Mouse (Mus musculus) intestine, embryonic 16.5 days (tissue): ENCODE measurements at regions not wholly inside any gene's neighbourhood (a gene's known extent, or its start where the extent isn't known, plus 50 kb on each side); places are given as distances from the start of the nearest gene placed in this dataset.

ENCODE experiments used
- ATAC-seq: fragments of 200-750 bp; cut with Nextera tagmentation; 2 replicates; pipeline ENCODE4 v1.8.0; 2017; ENCODE audit warnings: moderate TSS enrichment, moderate library complexity
- H3K27ac ChIP-seq: fragments of 300-500 bp; sonication (generic); 2 replicates; pipeline ENCODE4 v1.5.1; 2014; ENCODE audit warnings: mild to moderate bottlenecking, low read length
- H3K27me3 ChIP-seq: fragments of 300-500 bp; sonication (generic); replicated peaks from 2 replicates; pipeline ENCODE4 v1.6.1; 2014; ENCODE audit warnings: low read length, control low read depth, mixed read lengths; ENCODE audit not compliant: control insufficient read depth, insufficient read depth
- H3K36me3 ChIP-seq: fragments of 300-500 bp; sonication (generic); 2 replicates; pipeline ENCODE4 v1.6.1; 2014; ENCODE audit warnings: low read length, control low read depth; ENCODE audit not compliant: control insufficient read depth, insufficient read depth
- H3K4me1 ChIP-seq: fragments of 300-500 bp; sonication (generic); 2 replicates; pipeline ENCODE4 v1.6.1; 2014; ENCODE audit warnings: low read length, control low read depth, mixed read lengths; ENCODE audit not compliant: control insufficient read depth, insufficient read depth
- H3K4me2 ChIP-seq: fragments of 300-500 bp; sonication (generic); 2 replicates; pipeline ENCODE4 v1.6.1; 2014; ENCODE audit warnings: low read depth, low read length, control low read depth
- H3K4me3 ChIP-seq: fragments of 300-500 bp; sonication (generic); 2 replicates; pipeline ENCODE4 v1.5.1; 2014; ENCODE audit warnings: mild to moderate bottlenecking, low read length
- H3K9ac ChIP-seq: fragments of 300-500 bp; sonication (generic); 2 replicates; pipeline ENCODE4 v1.6.1; 2014; ENCODE audit warnings: low read depth, low read length
- H3K9me3 ChIP-seq: fragments of 300-500 bp; sonication (generic); 2 replicates; pipeline ENCODE4 v1.6.1; 2016; ENCODE audit warnings: low read length, control low read depth; ENCODE audit not compliant: control insufficient read depth
- WGBS: fragments of 180-500 bp; shearing (Covaris S2); extraction: QIAGEN DNeasy Blood & Tissue Kit; methylation state at CpG from one replicate; pipeline ENCODE4 v1.1.7; 2014; 5-methylcytosine and 5-hydroxymethylcytosine counted together

DNA sequence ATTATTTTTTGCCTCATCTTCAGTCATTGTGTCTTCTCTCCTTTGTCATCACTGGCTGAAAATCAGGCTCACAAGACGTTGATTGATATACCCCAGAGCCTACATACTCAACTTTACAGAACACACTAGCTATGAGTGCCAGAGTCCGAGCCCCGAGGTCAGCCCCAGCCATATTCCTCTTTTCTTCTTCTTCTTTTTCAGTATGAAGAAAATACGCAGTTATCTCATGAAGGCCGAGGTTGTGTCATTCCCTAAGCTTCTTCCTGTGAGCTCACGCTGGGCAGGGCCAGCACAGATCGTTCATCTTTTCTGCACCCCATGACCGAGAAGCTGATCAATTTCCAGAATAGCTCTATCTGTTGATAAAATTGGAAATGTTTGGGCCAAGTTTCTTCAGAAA lies 192.7 kb upstream of the Unc93a2 start:
- Histone ChIP-seq H3K4me2 (no peak overlapping the region), H3K9ac (no peak overlapping the region), H3K4me1 (peaks cover 6% of the 10 kb centered on the region; the same call in 1 of the 2 replicates), H3K27me3 (no peaks in the 10 kb centered on the region), H3K27ac (peak overlapping the region; percentile 57; the same call in 1 of the 2 replicates), H3K4me3 (no peak overlapping the region), H3K9me3 (no peaks in the 10 kb centered on the region), H3K36me3 (no peaks in the 10 kb centered on the region)
- WGBS: 84% methylated on average over 8 of the region's 8 CpGs
- ATAC-seq: no peak

DNA sequence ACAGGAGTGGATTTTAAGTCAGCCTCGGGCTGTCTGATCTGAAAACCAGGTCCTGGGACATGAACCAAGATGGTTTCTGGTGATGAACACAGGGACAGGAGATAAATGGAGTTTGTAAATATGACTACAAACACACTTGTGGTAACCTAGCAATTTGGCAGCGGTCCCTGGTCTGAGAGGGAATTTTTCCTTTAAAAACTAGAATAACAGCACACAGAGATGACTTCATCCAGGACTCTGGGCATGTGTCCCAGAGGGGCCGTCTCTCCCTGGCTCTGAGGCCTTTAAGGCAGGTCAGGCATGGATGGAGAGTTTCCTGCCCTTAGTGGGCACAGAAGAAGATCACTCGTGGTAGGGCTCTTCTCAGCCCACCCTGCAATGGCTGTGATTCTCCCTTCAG lies 192.0 kb upstream of the Unc93a2 start:
- no peak overlapping the region for H3K4me2 ChIP-seq
- ATAC-seq: peak; percentile 82
- H3K4me3 ChIP-seq: no peak overlapping the region
- H3K27me3 ChIP-seq: no peaks in the 10 kb centered on the region
- WGBS: 45% methylated on average over 4 of the region's 4 CpGs
- H3K9ac ChIP-seq: no peak overlapping the region
- no peaks in the 10 kb centered on the region for H3K36me3 ChIP-seq
- no peaks in the 10 kb centered on the region for H3K9me3 ChIP-seq
- H3K27ac ChIP-seq: peak overlapping the region; percentile 66; the same call in 1 of the 2 replicates
- peaks cover 6% of the 10 kb centered on the region; the same call in 1 of the 2 replicates for H3K4me1 ChIP-seq

DNA sequence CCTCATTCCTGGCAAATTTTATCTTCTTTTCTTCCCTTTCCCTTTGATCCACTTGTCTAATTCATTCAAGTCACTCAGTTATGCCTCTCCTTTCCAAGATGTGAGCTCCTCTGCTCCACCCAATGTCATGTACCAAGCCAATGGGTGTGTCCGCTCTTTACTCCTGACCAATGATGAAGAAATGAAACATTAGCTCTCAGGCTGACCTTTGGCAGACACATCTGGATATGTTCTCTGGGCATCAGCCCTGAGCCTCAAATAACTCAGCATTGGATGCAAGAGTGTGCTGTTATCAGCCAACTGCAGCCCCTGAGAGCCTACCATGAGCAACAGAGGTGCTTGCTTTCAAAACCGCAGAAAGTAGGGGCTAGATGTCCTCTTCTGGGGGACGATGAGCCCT lies 186.2 kb upstream of the Unc93a2 start:
- no peaks in the 10 kb centered on the region for H3K36me3 ChIP-seq
- no peaks in the 10 kb centered on the region for H3K27me3 ChIP-seq
- H3K4me3 ChIP-seq: no peak overlapping the region
- no peak overlapping the region for H3K9ac ChIP-seq
- 96% methylated on average over 3 of the region's 3 CpGs for WGBS
- H3K4me1 ChIP-seq: 0 out of 2 replicates have a peak, but pooled peaks cover under 1% of the 10 kb centered on the region
- no peak overlapping the region for H3K27ac ChIP-seq
- H3K4me2 ChIP-seq: no peak overlapping the region
- H3K9me3 ChIP-seq: no peaks in the 10 kb centered on the region
- no peak for ATAC-seq

DNA sequence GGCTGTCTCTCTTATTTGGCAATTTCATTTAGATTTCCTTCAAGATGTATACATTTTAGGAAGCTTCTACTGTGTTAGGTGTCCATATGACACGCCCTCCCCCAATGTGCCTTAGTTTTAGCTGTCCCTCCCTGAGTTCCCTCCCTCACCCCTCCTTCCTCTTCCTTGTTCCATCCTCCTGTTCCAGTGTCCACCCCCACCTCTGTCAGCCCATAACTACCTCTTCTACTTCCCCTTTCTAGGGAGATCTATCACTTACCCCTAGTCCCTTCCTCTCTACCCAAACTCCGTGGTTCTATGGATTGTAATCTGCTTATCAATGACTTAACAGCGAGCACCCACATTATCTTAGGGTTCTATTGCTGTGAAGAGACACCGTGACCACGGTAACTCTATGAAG lies 183.2 kb upstream of the Unc93a2 start:
- Histone ChIP-seq H3K4me3 (no peak overlapping the region), H3K27ac (no peak overlapping the region), H3K9me3 (no peaks in the 10 kb centered on the region), H3K9ac (no peak overlapping the region), H3K4me1 (no peaks in the 10 kb centered on the region), H3K4me2 (no peak overlapping the region), H3K27me3 (no peaks in the 10 kb centered on the region), H3K36me3 (no peaks in the 10 kb centered on the region)
- no peak for ATAC-seq
- 91% methylated on average over 5 of the region's 5 CpGs for WGBS

DNA sequence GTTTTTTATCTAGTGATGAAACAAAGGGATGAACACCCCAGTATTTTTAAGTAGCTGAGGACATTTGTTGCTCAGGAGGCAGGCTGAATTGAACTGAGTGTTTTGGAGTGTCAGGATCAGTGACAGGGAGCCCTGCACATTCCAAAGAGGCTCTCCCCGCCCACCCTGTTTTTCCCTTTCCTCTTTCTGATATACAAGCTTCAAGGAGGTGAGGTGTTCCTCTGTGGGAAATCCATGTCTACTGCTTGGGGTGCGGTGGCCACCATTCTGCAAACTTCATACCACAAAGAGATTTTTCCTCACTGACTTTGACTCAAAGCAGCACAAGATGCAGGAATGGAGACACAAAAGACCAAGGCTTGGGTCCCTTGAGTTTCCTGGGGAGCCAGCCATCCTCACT lies 180.5 kb upstream of the Unc93a2 start:
- Histone ChIP-seq H3K9me3 (no peaks in the 10 kb centered on the region), H3K27ac (no peak overlapping the region), H3K9ac (no peak overlapping the region), H3K4me2 (no peak overlapping the region), H3K4me1 (no peaks in the 10 kb centered on the region), H3K4me3 (no peak overlapping the region), H3K27me3 (no peaks in the 10 kb centered on the region), H3K36me3 (no peaks in the 10 kb centered on the region)
- WGBS: 68% methylated on average over 2 of the region's 2 CpGs
- no peak for ATAC-seq

DNA sequence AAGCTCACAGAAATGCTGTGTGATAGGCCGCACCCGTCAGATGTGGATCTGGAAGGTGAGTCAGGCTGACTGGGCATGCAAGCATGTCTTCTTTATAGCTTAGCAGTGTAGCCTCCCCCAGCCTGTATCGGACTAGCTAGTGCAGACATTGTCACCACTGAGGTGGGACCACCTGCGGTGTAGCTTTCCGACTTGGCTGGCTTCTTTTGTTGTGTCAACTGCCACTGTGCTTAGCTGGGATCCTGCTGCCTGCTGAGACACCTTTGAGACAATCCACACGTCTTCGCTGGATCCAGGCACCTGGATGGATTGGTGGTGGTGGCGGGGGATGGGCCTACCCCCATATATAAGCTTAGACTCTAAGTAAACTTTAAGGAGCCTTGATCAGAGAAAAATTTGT lies 177.7 kb upstream of the Unc93a2 start:
- Histone ChIP-seq H3K36me3 (no peaks in the 10 kb centered on the region), H3K4me2 (no peak overlapping the region), H3K27ac (no peak overlapping the region), H3K27me3 (no peaks in the 10 kb centered on the region), H3K9ac (no peak overlapping the region), H3K4me3 (no peak overlapping the region), H3K4me1 (no peaks in the 10 kb centered on the region), H3K9me3 (no peaks in the 10 kb centered on the region)
- WGBS: 38% methylated on average over 8 of the region's 8 CpGs
- ATAC-seq: no peak

DNA sequence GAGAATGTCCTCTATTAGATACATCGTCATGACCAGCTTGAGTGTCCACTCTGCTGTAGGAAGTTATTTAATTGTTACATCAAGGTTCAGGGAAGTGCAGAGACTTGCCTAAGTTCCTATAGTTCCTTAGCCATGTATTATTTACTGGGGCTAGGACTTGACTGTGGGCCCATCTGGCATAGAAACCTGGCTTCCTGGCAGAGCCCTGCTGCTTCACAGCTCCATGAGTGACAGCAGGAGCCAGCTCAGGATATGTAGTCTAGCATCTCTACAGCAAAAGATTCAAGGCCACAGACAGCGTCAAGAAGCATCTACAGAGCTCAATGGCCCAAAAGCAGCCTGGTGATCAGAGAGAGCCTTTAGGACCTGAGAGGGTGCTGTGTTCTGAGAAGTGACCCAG lies 163.2 kb upstream of the Unc93a2 start:
- 87% methylated on average over 2 of the region's 2 CpGs for WGBS

DNA sequence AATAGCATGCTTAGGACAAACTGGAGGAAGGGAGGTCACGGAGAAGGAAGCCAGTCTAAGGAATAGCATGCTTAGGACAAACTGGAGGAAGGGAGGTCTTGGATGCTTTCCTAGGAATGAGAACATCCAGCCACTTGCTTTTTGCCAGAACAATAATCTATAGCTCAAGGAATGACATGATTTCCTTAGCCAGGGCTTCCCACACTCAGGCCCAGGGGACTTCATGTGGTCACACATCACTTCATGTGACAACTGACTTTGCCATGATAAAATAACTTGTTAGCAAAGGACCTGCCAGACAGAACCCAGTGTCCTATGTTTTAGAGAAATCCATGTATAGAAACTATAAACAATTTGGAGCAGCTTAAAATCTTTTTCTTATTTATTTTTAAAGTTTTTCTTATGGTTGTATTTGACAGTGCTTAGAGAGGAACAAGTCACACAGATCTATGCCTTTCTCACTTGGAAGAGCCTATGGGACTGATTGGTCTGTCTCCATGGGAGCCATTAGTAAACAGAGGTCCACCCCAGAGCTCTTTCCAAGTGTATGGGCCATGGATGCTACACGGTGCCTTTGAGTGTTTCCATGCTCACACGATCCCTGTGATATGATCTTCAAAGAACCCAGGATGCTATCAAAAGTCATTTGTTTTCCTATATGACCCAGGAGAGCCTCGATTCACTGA lies 153.3 kb upstream of the Unc93a2 start:
- Histone ChIP-seq H3K9ac (no peak overlapping the region), H3K4me3 (no peak overlapping the region), H3K4me2 (no peak overlapping the region), H3K27me3 (no peaks in the 10 kb centered on the region), H3K9me3 (peaks cover 8% of the 10 kb centered on the region; the same call in 1 of the 2 replicates), H3K36me3 (no peaks in the 10 kb centered on the region), H3K4me1 (no peaks in the 10 kb centered on the region), H3K27ac (0 out of 2 replicates have a peak overlapping the region, but pooled peaks have one; percentile 3)
- no peak for ATAC-seq
- WGBS: 55% methylated on average over 4 of the region's 4 CpGs

More for the DNA sequence above, 163.2 kb upstream of the Unc93a2 start:
- no peaks in the 10 kb centered on the region for H3K9me3 ChIP-seq
- no peak overlapping the region for H3K9ac ChIP-seq
- no peak for ATAC-seq
- H3K27ac ChIP-seq: no peak overlapping the region
- H3K36me3 ChIP-seq: no peaks in the 10 kb centered on the region
- no peak overlapping the region for H3K4me2 ChIP-seq
- H3K4me1 ChIP-seq: no peaks in the 10 kb centered on the region
- no peaks in the 10 kb centered on the region for H3K27me3 ChIP-seq
- H3K4me3 ChIP-seq: no peak overlapping the region

DNA sequence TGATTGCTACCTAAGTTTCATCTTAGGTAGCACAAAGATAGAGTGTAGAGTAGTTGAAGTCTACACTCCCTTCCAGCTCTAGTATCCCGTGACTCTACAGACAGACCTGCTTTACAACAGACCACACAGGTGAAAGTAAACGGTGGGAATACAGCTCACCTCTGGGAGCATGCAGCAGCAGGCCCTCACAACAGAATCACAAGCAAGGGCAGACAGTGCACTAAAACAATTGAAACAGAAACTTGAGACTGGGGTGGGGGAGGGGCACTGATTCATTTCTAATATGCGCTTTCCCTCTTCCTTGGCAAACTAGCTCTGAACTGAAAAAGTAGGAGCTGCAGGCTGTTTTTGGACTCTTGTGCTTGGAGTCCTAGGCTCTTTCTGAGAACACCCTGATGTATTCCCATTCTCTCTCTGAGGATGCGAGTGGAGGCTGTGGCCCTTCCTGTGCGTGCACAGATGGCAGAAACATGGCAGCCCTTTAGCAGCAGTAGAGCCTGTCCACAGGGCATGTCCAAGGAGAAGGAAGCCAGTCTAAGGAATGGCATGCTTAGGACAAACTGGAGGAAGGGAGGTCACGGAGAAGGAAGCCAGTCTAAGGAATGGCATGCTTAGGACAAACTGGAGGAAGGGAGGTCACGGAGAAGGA lies 152.5 kb upstream of the Unc93a2 start:
- H3K27me3 ChIP-seq: no peaks in the 10 kb centered on the region
- H3K4me1 ChIP-seq: no peaks in the 10 kb centered on the region
- peaks cover 8% of the 10 kb centered on the region; the same call in 1 of the 2 replicates for H3K9me3 ChIP-seq
- H3K36me3 ChIP-seq: no peaks in the 10 kb centered on the region
- H3K4me3 ChIP-seq: no peak overlapping the region
- 54% methylated on average over 7 of the region's 7 CpGs for WGBS
- H3K9ac ChIP-seq: no peak overlapping the region
- H3K27ac ChIP-seq: no peak overlapping the region
- H3K4me2 ChIP-seq: no peak overlapping the region
- no peak for ATAC-seq
